Mouse (Mus musculus): ENCODE results near the gene Slc44a1. TPM values are rescaled to one million over a fixed set of nuclear protein-coding genes. Genes with fewer than 3 reads are reported as not detected.
A peak's percentile ranks its signal among the peaks of the same experiment; 100 is the strongest.

Slc44a1 gene
- total RNA-seq, 2 experiments from 2014 or later = 29.2 to 30.6 TPM

DNA sequence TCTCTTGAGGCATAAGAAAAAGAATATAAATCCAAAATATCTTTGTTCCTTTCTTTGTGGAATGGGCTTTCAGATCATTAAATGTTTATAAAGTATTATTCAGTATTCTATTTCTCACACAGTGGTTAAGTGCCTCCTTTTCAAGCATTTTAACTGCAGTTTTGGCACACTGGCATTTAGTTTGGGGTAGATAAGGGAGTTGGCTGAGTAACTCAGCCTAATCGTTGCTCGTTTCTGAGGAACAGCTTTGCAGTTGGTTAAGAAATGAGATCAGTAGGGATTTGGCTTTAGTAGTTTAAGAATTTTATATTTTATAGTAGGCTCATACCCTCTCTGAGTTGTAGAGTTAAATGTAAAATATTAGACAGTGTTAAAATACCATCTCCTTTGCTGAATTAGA is 97.3 kb downstream of the Slc44a1 start:
- DNase-seq = no peak

DNA sequence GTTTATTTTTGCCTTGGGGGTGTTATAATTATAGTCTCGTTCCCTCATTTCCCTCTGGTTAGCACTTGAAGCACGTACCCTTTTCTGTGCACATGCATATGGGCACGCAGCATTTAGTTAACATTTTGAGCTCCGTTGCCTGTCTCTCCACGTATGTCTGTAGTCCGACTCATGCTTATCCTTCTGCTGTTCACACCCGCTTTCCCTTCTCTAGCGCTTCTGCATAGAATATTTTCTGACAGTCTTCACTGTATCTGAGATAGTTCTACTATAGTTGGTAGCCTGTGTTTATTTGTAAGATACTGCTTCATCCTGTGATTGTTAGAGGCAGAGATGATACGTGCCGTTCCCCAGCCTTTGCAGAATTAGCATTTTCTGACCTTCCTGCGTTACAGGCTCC is 98.4 kb downstream of the Slc44a1 start:
- no peak for DNase-seq

DNA sequence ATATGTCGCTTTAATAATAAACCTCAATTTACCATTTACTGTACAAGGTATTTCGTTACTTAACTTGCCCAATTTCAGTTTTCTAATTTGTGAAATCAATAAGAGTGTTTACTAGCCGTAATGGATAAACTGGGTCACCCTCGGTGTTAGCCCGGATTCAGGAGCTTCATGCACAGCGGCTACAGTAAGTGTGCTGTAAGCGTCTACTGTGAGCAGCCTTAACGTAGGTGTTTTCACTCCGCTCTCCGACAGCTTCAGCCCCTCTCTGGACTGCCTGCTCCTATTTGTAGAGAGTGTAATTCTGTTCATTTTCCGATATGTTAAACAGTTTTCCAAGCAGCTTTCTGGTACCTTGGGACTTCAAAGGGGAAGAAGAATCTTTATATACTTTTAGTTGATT is 99.7 kb downstream of the Slc44a1 start:
- DNase-seq = no peak

DNA sequence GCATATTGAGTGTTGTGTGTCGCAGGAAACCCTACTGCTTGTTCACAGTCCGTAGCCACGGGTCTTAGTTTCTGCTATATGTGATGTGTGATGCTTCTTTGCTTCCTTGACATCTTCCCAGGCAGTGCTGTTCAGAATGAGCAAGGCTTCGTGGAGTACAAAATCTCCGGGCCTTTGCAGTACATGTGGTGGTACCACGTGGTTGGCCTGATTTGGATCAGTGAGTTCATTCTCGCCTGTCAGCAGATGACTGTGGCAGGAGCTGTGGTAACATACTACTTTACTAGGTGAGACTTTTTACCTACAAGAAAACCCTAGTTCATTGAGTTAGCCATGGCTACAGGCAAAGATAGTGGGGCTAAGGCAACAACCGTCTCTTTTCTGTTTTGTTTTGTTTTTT is 103.2 kb downstream of the Slc44a1 start:
- DNase-seq = no peak

DNA sequence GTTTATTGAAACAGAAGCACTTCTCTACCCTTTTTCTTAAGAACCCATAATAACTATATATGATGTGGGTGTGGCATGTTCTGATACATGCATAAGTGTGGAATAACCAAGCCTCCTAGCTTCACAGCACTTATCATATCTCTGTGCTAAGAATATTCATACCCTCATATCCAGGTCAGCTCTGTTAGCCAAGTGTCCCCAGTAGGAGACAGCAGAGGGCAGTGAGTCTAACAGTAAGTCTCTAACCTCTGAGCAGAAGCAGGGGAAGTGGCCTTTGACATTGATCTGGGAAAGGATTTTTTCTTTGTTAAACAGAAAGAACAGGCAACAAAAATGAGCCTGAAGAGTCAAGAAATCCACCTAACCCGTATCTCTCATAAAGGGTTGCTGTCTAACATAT is 104.7 kb downstream of the Slc44a1 start:
- peak; percentile 44 to 61 for DNase-seq

DNA sequence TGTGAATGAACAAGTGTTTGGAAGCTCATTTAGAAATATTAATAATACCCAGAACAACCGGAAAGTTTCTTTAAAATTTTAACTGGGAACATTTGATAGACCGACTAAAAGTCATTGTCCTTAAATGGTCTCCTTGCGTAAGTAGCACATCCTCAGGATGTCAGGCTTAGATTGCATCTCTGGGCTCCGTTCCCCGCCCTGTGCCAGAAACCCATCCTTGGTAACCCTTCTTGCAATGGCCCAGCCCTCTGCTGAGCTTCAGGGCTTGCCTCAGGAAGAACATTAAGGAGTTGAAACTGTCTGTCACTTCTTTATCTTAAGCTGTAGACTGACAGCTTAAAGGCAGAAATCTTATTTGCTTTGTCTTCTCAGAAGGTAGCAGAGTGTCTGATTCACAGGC is 107.2 kb downstream of the Slc44a1 start:
- DNase-seq = no peak

DNA sequence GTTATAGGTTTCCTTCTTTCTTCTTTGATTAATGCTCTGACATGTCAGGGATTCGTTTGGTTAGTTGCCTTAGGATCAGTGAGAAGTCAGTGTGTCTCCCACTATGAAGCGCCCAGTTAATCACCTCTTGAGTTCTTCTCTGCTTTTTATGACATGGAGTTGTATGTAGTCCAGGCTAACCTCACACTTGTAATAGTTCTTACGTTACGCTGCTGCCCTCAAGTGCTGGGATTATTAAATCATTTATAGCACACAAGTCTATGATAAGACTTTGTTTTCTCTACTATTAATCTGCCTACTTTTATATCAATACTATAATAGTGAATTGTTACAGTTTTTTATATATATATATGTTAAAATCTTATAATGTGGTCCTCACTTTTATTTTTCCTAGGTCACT is 109.2 kb downstream of the Slc44a1 start:
- no peak for DNase-seq

DNA sequence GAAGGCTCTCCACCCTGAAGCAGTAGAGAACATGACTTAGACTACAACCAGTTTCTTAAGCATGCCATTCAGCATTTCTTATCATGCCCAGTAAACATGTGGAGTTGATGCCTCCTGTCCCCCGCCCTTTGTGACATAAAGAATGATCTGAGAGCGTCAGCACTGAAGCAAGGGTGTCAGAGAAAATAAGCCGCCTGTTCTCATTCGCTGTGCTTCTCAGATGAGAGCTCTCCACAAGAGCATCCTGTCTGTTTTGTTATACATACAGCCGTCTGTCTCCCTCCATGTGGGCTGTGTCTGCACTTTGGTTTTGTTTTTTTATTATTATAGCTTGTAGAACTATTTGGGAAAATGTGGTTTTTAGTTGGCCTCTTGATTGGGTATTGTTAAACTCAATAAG is 124.4 kb downstream of the Slc44a1 start:
- DNase-seq = no peak

DNA sequence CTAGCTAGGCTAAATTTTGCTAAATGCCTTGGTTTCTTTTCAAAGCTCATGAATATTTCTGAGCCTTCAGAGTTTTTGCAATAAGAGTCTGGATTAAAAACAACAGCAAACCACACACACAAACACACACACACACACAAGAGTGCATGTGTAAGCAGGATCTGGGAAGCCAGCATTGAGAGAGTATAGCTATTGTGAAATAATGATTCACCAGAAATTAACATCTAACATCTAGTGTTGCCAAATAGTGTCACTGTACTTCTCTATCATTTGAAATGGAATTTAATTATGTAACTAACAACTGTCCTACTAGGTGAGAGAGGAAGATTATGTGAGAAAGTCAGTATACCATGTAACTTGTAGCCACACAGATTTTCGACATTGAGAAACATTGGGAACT is 126.9 kb downstream of the Slc44a1 start:
- DNase-seq = no peak

DNA sequence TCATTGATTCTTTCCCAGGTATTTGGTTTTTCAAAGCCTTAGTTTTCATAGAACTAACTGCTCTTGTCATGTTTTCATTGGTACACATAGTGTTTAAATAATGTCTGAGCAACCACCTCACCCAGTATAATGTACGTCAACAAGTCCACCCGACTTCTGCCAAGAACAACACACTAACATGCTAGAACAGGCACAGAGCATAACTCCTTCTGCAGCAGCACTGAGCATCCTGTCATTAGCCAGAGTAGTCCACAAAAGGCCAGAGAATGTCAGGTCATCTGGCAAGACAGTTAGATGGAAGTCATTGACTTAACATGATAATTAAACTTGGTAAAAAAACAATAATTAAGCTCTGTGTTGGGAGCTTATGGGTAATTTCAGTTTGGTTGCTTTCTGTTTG is 135.3 kb downstream of the Slc44a1 start:
- DNase-seq = peak in 1 of 2 experiments; percentile 62

DNA sequence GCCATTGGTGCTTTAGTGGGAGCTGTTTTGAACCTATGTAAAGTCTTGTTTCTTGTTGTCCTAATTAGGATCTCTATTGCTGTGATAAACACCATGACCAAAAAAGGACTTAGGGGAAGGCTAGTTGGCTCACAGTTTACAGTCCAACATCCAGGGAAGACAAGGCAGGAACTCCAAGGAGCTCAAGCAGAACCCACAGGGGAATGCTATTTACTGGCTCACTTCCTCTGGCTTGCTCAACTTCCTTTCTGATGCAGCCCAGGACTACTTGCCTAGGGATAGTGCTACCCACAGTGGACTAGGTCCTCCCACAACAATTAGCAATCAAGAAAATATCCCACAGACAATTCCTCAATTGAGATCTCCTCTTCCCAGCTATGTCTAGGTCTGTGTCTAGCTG is 147.5 kb downstream of the Slc44a1 start:
- DNase-seq = no peak

DNA sequence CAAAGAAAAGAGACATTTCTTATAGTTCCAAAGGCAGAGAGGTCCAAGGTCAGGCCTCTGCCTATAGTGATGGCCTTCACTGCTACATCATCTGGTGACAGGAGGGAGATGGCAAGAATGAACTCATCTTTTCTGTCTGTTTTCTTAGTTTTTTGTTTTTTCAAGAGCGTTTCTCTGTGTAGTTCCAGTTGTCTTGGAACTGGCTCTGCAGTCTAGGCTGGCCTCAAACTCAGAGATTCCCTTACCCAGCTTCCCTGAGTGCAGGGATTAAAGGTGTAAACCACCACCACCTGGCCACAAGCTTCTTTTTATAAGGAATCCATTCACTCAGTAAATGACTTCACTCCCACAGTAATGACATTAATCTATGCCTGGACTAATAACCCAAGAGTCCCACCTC is 148.7 kb downstream of the Slc44a1 start:
- DNase-seq = no peak

DNA sequence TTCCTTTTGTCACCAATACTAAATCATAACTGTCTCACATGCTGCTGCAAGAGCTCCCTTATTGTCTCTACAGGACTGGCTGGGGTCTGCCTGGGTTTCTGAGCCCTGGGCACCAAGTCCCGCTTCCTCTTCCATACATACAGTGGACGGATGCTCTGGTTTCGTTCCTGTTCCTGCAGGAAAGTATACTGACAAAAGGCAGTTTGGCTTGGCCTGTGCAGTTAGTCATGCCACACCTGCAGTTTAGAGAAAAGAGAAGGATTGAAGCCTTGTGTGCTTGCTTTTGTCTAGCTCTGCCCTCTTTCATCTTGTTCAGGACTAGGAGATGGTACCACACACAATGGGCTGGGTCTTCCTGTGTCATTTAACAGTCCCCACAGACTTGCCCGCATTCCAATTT is 149.3 kb downstream of the Slc44a1 start:
- DNase-seq = no peak

DNA sequence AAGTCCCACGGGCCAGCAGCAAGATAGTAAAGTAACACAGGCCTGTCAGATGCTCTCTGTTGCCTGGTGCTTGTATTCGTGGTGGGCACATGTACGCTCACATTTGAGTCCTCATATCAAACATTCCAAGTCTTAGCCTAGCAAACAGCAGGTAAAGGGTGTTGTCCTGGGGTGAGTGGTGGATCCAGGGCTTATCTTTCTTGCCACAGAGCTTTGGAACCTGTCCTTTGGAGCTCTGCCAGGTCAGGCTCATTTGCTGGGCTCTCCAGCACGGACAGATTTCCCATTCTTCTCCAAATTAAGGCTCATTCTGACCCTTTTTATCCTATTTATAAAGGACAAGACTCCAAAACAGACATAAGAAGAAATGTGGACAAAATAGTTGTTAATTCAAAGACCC is 149.9 kb downstream of the Slc44a1 start:
- DNase-seq = peak in 1 of 2 experiments; percentile 19

DNA sequence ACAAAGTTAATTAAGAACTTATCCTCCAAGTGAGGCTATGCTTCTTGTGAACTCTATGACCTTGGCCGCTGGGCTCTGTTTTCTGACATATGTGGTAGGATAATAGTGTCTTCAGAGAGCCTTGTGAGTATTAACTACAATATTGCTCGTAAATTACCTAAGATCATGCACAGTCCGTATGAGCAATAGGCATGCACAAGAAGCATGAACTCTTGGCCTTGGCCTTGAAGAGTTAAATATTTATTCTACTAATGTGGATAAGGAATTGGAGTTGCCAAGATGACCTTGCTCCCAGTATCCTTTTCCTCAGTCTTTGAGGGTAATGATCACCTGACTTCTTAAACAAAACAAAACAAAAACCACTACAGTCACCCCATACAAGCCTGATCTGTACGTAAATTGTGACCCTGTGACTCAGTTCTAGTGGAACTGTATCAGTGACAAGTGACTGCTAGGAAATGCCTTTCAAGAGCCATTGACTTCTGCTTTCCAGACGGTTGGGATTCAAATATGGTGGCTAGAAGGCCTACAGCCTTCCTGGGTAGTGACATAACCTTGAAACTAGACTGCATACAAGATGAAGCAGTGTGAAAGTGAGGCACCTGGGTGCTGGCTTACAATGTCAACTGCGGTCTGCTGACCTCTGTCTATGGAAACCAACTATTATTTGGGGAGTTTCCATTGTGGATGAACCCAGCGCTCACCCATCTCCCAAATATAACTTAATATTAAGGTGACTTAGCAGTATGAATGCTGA is 150.7 kb downstream of the Slc44a1 start:
- no peak for DNase-seq

DNA sequence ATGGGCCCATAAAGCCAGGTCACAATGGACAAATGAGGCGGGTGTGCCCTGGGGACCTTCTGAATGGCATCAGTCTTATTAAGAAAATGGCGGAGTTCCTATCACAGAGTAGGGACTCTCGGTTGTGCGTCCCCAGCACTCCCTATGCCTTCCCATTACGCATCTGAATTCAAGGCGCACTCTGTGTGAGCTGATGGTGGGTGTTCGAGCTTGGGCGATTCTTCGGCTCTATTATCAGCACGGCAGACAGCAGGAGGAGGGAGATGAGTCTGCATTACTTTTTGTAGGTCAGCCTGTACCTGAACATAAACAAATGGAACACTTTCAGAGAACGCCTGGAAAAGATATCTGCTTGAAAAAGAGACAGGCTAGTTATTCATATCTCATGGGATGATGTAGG is 151.3 kb downstream of the Slc44a1 start:
- DNase-seq = peak in 1 of 2 experiments; percentile 17

DNA sequence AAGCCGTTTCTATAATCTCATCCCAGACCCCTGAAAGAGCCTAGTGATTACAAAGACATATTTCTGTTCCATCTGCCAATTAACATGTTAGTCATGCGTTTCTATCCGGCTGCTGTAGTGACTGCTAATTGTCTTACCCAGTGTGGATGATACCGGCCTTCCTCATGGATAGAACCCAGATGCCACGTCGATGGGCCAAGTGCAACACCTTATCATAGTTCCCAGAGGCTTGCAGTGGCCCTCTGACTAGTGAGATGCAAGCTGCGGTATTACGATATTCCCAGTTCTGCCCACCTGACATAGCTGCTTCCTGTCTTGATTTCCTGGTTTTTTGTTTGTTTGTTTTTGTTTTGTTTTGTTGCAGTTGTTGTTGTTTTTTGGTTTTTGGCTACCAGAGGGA is 151.7 kb downstream of the Slc44a1 start:
- DNase-seq = peak; percentile 54 to 66

DNA sequence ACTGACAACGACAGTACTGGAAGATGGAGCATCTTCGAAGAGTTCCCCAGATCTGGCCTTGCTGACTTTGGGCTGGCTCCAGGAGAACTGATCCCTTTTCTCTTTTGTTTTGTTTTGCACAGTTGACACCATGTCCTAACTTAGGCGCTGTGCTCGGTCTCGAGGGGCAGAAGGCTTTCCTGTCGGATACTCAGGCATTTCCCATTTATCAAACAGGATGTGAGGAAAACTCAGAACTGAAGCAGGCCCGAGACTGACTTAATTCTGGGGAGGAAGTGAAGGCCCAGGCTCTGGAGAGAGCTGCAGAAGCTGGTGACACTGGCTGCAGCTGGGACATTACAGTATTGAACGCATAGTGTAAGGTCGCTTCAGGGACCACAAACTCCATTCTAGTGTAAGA is 152.2 kb downstream of the Slc44a1 start:
- DNase-seq = peak; percentile 76 to 90

DNA sequence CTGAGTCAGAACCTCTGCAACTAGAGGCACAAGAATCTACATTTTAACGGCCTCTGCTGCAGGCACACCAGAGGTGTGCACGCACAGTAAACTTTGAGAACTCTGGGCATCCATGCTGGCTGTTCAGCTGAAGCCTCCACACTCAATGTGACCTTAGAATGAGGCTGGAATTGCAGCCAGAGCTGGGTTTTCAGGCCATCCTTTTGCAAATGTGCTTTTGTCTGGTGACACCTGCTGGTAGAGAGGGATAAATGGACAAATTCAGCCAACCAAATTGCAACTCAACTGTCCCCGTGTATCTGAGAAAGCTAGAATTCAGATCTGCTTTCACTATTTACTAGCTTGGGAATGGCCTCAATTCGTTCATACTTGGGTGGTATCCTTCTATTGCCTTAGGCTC is 154.0 kb downstream of the Slc44a1 start:
- peak; percentile 80 to 81 for DNase-seq

DNA sequence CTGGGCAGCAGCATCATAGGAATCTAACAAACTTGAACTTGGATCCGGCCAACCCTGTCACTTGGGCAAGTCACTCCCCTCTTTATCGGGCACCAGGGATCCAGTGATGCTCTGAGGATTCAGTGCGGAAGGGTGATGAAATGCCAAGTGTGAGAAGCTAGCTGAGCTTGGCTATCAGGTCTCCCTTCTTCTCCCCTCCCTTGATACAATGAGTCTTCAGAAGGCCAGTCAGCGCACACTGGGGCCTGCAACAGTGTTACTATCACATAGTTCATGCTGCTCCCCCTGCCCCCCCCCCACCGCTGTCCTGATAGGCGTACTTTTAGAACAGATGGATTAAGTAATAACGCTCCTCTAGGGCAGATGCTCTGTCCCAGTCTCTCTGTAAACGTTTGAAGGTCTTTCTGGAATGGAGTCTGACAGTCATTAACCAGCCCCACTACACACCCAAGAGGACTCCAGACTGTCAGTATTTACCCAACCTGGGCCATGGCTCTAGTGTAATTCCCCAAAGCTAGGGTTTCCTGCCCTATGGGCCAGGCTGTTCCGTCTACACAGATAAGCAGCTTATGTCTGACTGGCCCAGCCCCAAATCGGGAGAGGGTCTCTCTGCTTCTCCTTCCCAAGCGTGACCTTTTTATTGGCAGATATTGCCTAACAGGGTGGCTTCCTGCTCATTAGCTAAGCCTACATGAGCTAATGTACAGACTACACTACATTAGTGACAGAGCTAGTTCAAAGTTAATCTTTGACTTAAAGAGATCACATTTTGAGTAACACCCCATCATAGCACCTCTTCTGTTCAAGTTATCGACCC is 155.2 kb downstream of the Slc44a1 start:
- no peak for DNase-seq

DNA sequence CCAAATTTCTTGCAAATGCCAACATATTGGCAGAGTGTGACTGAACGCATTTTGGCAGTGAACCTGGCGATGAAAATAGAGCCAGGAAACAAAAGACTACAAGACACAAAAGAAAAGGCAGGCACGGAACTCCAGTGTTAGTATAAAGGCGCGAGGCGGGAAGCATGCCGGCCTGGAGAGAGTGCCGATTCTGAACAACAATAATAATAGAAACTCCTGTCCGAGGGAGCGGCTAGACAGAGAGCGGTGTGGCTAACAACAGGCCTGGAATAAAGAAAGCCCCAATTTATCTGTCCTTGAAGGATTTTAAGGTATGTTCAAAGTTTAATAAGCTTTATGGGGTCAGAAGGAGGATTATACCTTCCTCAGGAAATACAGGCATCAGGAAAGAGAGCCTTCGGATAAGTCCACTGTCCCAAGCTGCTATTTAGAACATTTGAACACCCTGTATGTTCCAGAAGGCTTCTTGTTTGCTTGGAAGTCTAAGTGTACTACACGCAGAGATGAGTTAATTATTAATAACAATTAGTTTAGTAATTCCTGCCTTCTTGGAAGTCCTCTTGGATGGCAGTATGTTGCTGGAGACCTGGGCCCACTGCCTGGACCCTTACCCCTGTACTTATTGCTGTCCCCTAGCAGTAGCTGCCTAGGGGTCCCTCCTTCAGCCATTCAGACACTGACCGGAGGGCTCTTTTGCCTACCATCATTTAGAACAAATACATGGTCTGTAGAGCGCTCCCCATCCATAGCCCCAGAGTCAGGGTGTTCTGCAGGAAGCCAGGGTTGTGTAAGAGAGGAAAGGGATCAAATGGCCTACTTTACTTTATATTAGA is 156.1 kb downstream of the Slc44a1 start:
- DNase-seq = peak in 1 of 2 experiments; percentile 20

DNA sequence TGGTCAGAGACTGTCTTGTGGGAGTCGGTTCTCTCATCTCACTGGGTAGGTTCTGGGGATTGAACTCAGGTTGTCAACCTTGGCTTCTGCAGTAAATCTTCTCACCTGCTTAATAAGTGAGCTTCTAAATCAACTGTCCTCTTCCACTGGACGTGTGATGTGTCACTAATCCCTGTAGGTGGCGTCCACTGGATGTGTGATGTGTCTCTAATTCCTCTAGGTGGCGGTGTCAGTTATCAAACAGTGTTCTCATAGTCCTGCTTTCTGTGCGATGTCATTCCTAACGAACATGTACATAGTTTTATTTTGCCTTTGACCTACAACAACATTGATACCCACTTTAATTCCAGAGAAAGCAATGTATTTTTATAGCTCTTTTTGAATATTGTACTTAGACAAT is 160.2 kb downstream of the Slc44a1 start:
- DNase-seq = peak; percentile 17 to 32

All from heart, adult 18-20 months (tissue).